Mouse (Mus musculus) midbrain, embryonic 12.5 days (tissue): ENCODE measurements around the gene Wwc2. TPM values are rescaled to one million over a fixed set of nuclear protein-coding genes. Genes with fewer than 3 reads are reported as not detected.

Experiments used
- ATAC-seq: fragments of 200-750 bp; cut with Nextera tagmentation; 2 replicates; pipeline ENCODE4 v1.8.0; 2017; ENCODE audit warnings: low read depth, moderate TSS enrichment, moderate library complexity; ENCODE audit not compliant: low FRiP score
- H3K27ac ChIP-seq: fragments of 300-500 bp; sonication (generic); replicated peaks from 2 replicates; pipeline ENCODE4 v1.5.1; 2016; ENCODE audit warnings: mild to moderate bottlenecking
- H3K27me3 ChIP-seq: fragments of 300-500 bp; sonication (generic); 2 replicates; pipeline ENCODE4 v1.6.1; 2016; ENCODE audit warnings: mild to moderate bottlenecking
- H3K36me3 ChIP-seq: fragments of 300-500 bp; sonication (generic); 2 replicates; pipeline ENCODE4 v1.6.1; 2016
- H3K4me1 ChIP-seq: fragments of 300-500 bp; sonication (generic); 2 replicates; pipeline ENCODE4 v1.6.1; 2016
- H3K4me2 ChIP-seq: fragments of 300-500 bp; sonication (generic); replicated peaks from 2 replicates; pipeline ENCODE4 v1.6.1; 2016; ENCODE audit warnings: mild to moderate bottlenecking, moderate library complexity
- H3K4me3 ChIP-seq: fragments of 300-500 bp; sonication (generic); 2 replicates; pipeline ENCODE4 v1.5.1; 2016; ENCODE audit warnings: mild to moderate bottlenecking
- H3K9ac ChIP-seq: fragments of 300-500 bp; sonication (generic); replicated peaks from 2 replicates; pipeline ENCODE4 v1.6.1; 2016; ENCODE audit warnings: mild to moderate bottlenecking, moderate library complexity
- H3K9me3 ChIP-seq: fragments of 300-500 bp; sonication (generic); 2 replicates; pipeline ENCODE4 v1.6.1; 2016; ENCODE audit warnings: mild to moderate bottlenecking
- WGBS: fragments of 180-500 bp; shearing (Covaris S2); methylation state at CpG from one replicate; pipeline ENCODE4 v1.1.7; 2016; 5-methylcytosine and 5-hydroxymethylcytosine counted together
- polyA plus RNA-seq: library from polyadenylated mRNA; unstranded; fragments of >200 nt; fragmentation: Nextera tagmentation; extraction: Ambion mirVana; gene quantifications from 2 replicates; pipeline ENCODE4 v1.2.1, GENCODE M21; 2016

The Wwc2 gene
- polyA plus RNA-seq, 1 experiment from 2014 or later = 9.9 TPM

DNA sequence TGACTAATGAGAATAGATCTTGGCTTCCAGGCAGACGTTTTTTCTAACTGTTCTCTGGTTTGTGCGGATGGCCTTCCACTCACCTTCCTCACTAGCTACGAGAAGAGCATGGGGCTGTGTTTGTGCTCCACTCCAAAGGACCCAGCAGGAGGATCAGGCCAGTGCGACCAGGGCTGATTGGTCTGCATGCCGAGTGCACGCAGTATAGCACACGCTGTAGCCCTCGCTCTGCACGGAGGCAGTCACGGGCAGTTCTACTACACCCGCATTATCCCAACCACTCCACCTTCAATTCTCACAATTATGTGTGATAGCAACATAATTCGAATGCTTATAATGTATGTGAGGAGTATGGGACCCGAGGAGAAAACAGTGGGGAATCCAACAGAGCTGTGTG lies 99.9 kb downstream of the Wwc2 start:
- no peaks in the 10 kb centered on the region for H3K27me3 ChIP-seq
- ATAC-seq = no peak
- H3K9me3 ChIP-seq = no peaks in the 10 kb centered on the region
- H3K4me2 ChIP-seq = no peak overlapping the region
- peaks cover 13% of the 10 kb centered on the region for H3K4me1 ChIP-seq
- H3K27ac ChIP-seq = no peak overlapping the region
- no peak overlapping the region for H3K9ac ChIP-seq
- 88% methylated on average over 13 of the region's 13 CpGs for WGBS
- no peak overlapping the region for H3K4me3 ChIP-seq
- H3K36me3 ChIP-seq = no peaks in the 10 kb centered on the region

DNA sequence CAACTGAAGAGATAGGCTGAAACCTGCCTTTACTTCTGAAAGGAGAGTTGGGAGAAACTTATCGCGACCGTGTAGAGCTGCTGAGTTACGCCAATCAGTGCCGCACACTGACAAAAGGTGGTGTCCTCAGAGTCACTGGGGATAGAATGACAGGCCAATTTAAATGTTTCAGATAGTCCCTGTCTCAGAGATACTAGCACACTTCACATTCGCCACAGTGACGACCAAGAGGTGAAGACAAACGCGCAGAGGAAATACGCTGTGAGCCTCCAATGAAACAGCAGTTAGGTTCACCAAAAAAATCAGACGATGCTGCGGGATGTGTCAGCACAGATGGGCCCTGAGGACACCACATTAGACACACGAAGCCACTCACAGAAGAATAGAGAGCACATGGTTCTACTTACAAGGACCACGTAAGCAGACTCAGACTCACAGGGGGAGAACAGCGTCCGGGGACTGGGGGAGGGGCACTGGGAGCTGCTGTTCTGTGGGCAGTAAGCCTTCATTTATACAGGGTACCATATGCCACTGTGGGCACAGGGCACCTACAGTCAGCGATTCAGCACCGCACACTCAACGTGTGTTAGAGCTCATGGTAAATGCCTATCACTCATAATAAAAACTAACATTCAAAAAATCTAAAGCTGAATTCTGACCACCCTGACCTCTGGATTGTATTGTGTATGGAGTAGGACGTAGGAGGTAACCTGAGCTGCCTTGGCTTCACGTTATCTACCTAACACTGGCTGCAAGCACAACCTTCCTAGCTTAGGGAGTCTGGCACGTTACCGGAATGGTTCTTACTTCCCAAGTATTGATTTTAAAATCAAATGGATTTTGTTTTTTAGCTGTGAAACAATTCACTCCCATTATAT lies 100.5 kb downstream of the Wwc2 start:
- no peak overlapping the region for H3K4me2 ChIP-seq

DNA sequence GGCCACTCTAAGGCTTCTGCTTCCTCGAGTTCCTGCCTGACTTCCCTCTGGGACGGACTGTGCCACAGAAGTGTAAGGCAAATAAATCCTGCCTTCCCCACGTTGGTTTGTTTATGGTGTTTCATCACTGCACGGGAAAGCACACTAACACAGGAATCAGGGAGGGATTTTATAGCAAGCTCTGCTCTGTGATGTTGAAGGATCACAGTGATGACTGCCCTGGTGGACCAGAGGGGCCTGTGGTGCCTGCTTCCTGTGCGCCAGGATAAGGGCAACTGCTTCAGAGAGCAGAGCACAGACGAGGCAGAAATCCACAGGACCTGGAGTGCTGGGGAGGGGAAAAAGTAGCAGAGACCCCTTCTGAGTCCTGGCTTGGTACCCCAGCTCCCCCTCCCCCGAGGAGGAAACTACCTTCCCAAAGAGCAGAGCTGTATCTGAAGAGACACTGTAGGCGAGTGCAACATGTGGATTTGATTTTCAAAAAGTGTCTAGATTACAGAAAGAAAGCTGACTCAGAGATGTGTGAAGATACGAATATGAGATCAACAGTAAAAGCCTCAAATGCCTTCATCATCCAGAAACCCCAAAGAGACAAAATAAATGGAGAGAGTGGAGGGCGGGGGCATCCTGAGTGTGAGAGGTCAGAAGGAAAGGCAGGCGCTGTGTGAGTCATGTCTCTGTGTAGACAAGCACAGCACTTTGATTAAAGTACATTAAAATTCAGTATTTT lies 101.7 kb downstream of the Wwc2 start:
- Histone ChIP-seq H3K9ac (no peak overlapping the region), H3K36me3 (no peaks in the 10 kb centered on the region), H3K4me1 (peaks cover 13% of the 10 kb centered on the region), H3K27ac (no peak overlapping the region), H3K9me3 (no peaks in the 10 kb centered on the region), H3K4me2 (no peak overlapping the region), H3K4me3 (no peak overlapping the region), H3K27me3 (no peaks in the 10 kb centered on the region)
- 77% methylated on average over 11 of the region's 11 CpGs for WGBS
- ATAC-seq = no peak

More for the DNA sequence above, 100.5 kb downstream of the Wwc2 start:
- 70% methylated on average over 23 of the region's 23 CpGs for WGBS
- peaks cover 13% of the 10 kb centered on the region for H3K4me1 ChIP-seq
- H3K36me3 ChIP-seq = no peaks in the 10 kb centered on the region
- no peaks in the 10 kb centered on the region for H3K9me3 ChIP-seq
- H3K27me3 ChIP-seq = no peaks in the 10 kb centered on the region
- no peak overlapping the region for H3K9ac ChIP-seq
- ATAC-seq = 0 out of 2 replicates have a peak, but pooled peaks have one; percentile 23
- no peak overlapping the region for H3K27ac ChIP-seq
- no peak overlapping the region for H3K4me3 ChIP-seq

DNA sequence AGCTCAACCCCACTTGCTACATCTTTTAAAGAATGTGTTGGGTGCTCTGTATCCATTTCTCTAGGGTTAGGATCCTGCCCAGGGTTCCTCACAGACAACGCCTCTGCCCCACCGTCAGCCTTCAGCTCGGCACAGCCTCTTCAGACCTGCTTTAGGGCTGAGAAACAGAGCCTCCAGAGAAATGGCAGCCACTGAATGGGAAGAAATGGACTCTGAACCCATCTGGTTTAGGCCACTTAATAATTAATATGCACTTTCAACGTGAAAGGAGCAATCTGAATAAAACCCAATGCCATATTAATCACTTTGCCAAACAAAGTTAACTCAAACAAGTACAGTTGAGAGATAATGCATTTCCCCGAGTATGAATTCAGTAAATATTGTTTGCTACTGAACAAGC lies 106.4 kb downstream of the Wwc2 start:
- Histone ChIP-seq H3K36me3 (no peaks in the 10 kb centered on the region), H3K27ac (no peak overlapping the region), H3K4me1 (no peaks in the 10 kb centered on the region), H3K27me3 (no peaks in the 10 kb centered on the region), H3K9me3 (no peaks in the 10 kb centered on the region), H3K4me2 (no peak overlapping the region), H3K4me3 (no peak overlapping the region), H3K9ac (no peak overlapping the region)
- 86% methylated on average over 5 of the region's 5 CpGs for WGBS
- no peak for ATAC-seq

DNA sequence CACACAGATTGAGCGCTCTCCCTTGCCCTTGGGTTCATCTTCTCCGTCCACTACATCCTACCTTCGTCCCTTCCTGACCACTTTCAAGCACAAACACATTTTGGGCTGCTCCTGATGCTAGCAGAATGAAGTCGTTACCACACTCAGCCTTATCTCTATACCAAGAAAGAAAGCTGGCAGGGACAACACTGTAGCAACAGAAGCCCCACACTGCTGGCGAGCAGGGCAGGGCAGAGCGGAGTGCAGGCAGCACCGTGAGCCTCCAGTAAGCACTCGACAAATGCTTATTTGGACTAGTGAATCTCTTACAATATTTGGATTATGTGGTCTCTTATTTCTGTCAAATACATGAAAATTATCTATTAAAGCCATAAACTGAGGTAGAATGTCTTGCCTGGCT lies 107.0 kb downstream of the Wwc2 start:
- ATAC-seq = no peak
- H3K27ac ChIP-seq = no peak overlapping the region
- H3K4me3 ChIP-seq = no peak overlapping the region
- no peaks in the 10 kb centered on the region for H3K4me1 ChIP-seq
- H3K27me3 ChIP-seq = no peaks in the 10 kb centered on the region
- no peaks in the 10 kb centered on the region for H3K36me3 ChIP-seq
- H3K4me2 ChIP-seq = no peak overlapping the region
- no peaks in the 10 kb centered on the region for H3K9me3 ChIP-seq
- H3K9ac ChIP-seq = no peak overlapping the region
- 95% methylated on average over 8 of the region's 8 CpGs for WGBS

DNA sequence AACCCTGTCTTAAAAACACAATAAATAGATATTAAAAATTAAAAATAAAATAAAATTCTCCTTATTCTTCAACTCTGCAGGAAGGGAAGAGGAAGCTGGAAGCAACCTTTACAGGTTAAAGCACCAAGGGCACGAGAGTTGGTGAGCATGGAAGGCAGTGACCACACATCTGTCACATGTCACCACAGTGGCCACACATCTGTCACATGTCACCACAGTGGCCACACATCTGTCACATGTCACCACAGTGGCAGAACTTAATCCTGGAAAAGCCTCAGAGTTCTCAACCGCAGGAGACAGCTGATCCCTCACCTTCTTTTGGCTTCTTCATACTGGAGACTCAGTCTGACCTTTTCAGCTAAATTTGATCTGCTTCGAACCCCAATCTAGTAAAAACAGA lies 112.2 kb downstream of the Wwc2 start:
- 70% methylated on average over 3 of the region's 3 CpGs for WGBS

DNA sequence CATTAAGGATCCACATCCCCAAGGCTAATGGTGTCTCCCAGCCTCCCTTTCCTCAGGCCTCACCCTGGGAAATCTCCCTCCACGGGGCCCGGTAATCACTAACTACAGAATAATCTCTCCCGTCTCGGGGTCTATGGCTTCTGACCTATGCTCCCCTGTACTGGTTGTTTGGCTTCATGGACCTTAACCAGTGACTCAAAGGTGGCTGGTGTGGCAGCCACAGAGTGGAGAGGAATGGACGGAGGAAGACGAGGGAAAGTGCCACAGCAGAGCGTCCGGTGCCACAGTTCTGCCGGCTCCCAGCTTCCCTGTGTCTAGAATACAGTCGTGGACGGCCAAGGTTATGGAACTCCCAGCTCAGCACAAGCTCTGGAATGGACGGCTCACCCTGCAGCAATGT lies 114.9 kb downstream of the Wwc2 start:
- Histone ChIP-seq H3K4me1 (no peaks in the 10 kb centered on the region; the same call in 1 of the 2 replicates), H3K4me3 (no peak overlapping the region), H3K9ac (no peak overlapping the region), H3K4me2 (no peak overlapping the region), H3K9me3 (no peaks in the 10 kb centered on the region), H3K36me3 (no peaks in the 10 kb centered on the region), H3K27ac (no peak overlapping the region), H3K27me3 (no peaks in the 10 kb centered on the region)
- 94% methylated on average over 12 of the region's 12 CpGs for WGBS
- no peak for ATAC-seq

More for the DNA sequence above, 112.2 kb downstream of the Wwc2 start:
- Histone ChIP-seq H3K27me3 (no peaks in the 10 kb centered on the region), H3K36me3 (no peaks in the 10 kb centered on the region), H3K27ac (no peak overlapping the region), H3K4me2 (no peak overlapping the region), H3K4me3 (no peak overlapping the region), H3K9me3 (no peaks in the 10 kb centered on the region), H3K9ac (no peak overlapping the region), H3K4me1 (no peaks in the 10 kb centered on the region; the same call in 1 of the 2 replicates)
- ATAC-seq = no peak

DNA sequence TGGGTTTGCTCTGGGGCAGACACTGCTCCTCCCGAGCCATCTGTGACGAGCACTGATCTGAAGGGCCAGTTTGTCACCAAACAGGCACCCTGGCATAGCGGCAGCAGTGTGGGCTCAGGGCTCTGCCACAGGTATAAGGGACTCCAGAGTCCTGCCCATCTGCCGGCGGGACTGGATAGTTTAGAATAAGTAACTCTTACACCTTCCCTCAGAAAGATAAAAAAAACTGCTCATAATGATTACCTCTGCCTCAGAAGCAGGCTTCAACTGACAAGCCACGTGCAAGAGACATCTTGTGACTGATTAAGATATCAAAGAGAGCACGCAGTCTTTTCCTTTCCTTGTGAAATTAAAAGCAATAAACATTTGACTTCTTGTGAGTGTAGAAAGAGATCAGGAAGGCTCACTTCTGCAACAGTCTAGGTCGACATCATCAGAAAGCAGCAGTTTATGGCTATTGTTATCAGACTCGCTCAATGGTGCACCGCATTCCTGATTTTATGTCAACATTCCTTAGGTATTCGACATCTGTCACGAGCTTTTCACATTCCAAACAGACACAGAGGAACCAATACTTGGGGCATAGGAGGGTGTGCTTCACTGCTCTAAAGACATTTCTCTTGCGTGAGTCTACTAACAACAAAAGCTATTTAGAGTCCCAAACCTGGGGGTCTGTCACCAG lies 116.1 kb downstream of the Wwc2 start:
- no peaks in the 10 kb centered on the region for H3K9me3 ChIP-seq
- H3K4me1 ChIP-seq = no peaks in the 10 kb centered on the region; the same call in 1 of the 2 replicates
- ATAC-seq = no peak
- H3K9ac ChIP-seq = no peak overlapping the region
- H3K36me3 ChIP-seq = no peaks in the 10 kb centered on the region
- 74% methylated on average over 13 of the region's 13 CpGs for WGBS
- no peaks in the 10 kb centered on the region for H3K27me3 ChIP-seq
- no peak overlapping the region for H3K4me3 ChIP-seq
- H3K27ac ChIP-seq = no peak overlapping the region
- H3K4me2 ChIP-seq = no peak overlapping the region

DNA sequence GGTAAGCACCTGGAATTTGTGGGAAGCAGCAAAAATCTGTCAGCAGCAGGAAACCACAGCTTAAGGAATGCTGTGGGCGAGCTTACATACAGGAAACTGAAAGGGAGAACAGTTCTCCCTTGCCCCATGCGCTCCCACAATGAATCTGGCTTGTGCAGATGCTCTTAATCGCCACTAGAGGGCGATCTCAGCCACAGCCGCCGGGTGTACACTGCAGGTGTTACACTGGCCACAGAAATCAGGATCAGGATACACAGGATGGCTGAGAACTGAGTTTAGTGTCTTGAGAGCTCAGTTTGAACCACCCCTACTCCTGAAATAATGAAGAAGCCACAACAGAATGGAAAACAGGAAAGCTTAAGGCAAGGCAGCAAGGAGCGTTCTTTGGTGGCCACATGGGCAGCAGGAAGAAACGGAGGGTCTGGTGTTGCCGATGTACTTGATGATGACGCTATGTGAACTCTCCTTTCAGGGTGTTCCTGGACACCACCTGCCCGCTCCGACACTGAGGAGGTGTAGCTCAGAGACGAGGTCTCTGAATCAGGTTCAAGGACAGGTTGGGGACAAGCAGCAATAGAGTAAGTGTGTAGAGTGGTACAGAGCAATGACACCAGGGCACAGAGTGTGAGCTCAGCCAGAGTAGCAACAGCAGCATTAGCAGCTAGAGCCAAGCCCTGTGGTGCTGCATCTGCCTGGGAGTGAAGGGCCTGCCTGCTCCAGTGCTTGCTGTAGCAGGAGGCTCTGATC lies 118.2 kb downstream of the Wwc2 start:
- Histone ChIP-seq H3K9me3 (no peaks in the 10 kb centered on the region), H3K4me1 (no peaks in the 10 kb centered on the region; the same call in 1 of the 2 replicates), H3K27ac (no peak overlapping the region), H3K4me2 (no peak overlapping the region), H3K4me3 (no peak overlapping the region), H3K36me3 (no peaks in the 10 kb centered on the region; the same call in 1 of the 2 replicates), H3K9ac (no peak overlapping the region), H3K27me3 (no peaks in the 10 kb centered on the region)
- ATAC-seq = peak; percentile 68; the same call in 1 of the 2 replicates
- 50% methylated on average over 13 of the region's 13 CpGs for WGBS

DNA sequence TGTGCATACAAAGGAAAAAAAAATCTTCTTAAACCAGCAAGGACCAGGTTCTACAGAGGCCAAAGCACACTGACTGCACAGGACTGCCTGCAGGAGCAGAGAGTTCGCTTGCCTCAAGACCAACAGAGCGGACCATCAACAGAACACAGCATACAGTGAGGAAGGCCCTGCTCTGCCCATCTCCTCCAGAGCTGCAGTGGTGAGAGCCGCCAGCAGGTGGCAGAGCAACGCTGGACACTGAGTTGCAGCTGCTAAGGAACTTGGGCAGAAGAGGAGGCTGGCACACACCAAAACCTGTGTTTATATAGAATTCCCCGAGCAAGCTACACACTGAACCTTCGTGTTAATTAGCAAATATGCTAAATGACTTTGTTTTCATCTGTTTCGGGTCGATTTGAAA lies 123.7 kb downstream of the Wwc2 start:
- H3K9me3 ChIP-seq = no peaks in the 10 kb centered on the region
- no peak overlapping the region for H3K4me3 ChIP-seq
- H3K4me1 ChIP-seq = no peaks in the 10 kb centered on the region
- no peak overlapping the region for H3K9ac ChIP-seq
- ATAC-seq = peak; percentile 58
- peaks cover 5% of the 10 kb centered on the region for H3K36me3 ChIP-seq
- 26% methylated on average over 8 of the region's 8 CpGs for WGBS
- H3K4me2 ChIP-seq = no peak overlapping the region
- H3K27ac ChIP-seq = no peak overlapping the region
- H3K27me3 ChIP-seq = no peaks in the 10 kb centered on the region

DNA sequence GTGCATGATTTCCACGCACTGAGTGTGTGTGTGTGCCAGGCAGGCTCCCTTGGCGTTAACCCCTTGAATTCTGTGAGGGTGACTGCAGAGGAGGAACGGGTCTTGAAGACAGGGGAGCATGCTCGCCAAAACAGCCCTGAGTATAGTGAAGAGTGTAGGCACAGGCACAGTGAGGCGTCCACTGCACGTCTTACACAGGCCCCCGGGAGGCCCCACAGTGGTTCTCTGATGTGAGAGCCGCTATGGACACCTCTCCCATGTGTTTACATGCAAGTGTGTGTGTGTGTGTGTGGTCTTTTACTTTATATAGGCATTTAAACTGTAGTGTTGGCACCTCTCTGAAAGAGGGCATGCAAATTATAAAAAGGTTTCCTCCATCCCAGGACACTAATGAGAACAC lies 124.2 kb downstream of the Wwc2 start:
- ATAC-seq = no peak
- no peak overlapping the region for H3K4me2 ChIP-seq

More for the DNA sequence above, 124.2 kb downstream of the Wwc2 start:
- no peaks in the 10 kb centered on the region for H3K4me1 ChIP-seq
- no peak overlapping the region for H3K27ac ChIP-seq
- H3K27me3 ChIP-seq = no peaks in the 10 kb centered on the region
- WGBS = 85% methylated on average over 8 of the region's 8 CpGs
- H3K9me3 ChIP-seq = no peaks in the 10 kb centered on the region
- H3K9ac ChIP-seq = no peak overlapping the region
- H3K36me3 ChIP-seq = peaks cover 8% of the 10 kb centered on the region
- no peak overlapping the region for H3K4me3 ChIP-seq
